ENCODE assay signal across 1 mouse cellular context in genomic region chr10:80245600-80245999, GRCm38 (mm10).
TF ChIP-seq lines count a peak whose summit lies in the region.

No protein-coding gene starts in this region.

TF ChIP-seq in CH12.LX, 34 proteins besides CTCF, POLR2A, EP300 and RAD21:
- peak; percentile 38; the same call in 1 of the 2 replicates for TF ChIP-seq MXI1 (IDR thresholded peaks at IDR 0.05; ENCODE audit: low read depth, low read length)
- TF ChIP-seq JUN (IDR thresholded peaks at IDR 0.05; ENCODE audit: insufficient read depth, low read depth, low read length) = no peak
- TF ChIP-seq USF1 (IDR thresholded peaks at IDR 0.05; ENCODE audit: low read depth, low read length) = no peak
- TF ChIP-seq MAZ (IDR thresholded peaks at IDR 0.05; ENCODE audit: low read depth, low read length) = 0 out of 2 replicates have a peak, but pooled peaks have one; percentile 52
- peak; percentile 21; the same call in 1 of the 2 replicates for TF ChIP-seq IRF4 (IDR thresholded peaks at IDR 0.05; ENCODE audit: low read depth, low read length)
- TF ChIP-seq SIN3A (IDR thresholded peaks at IDR 0.05; ENCODE audit: low read length) = peak; percentile 57
- TF ChIP-seq MAX (IDR thresholded peaks at IDR 0.05; ENCODE audit: low read length) = peak; percentile 37; the same call in 1 of the 2 replicates
- TF ChIP-seq ZC3H11A (IDR thresholded peaks at IDR 0.05; ENCODE audit: low read depth, low read length) = peak; percentile 44
- no peak for TF ChIP-seq TCF12 (IDR thresholded peaks at IDR 0.05; ENCODE audit: low read depth, low read length)
- 0 out of 2 replicates have a peak, but pooled peaks have one; percentile 63 for TF ChIP-seq E2F4 (IDR thresholded peaks at IDR 0.05; ENCODE audit: insufficient replicate concordance, low read depth, low read length)
- TF ChIP-seq SMC3 (IDR thresholded peaks at IDR 0.05; ENCODE audit: low read depth, low read length) = peak; percentile 90
- no peak for TF ChIP-seq RCOR1 (conservative IDR thresholded peaks at IDR 0.05; ENCODE audit: low read depth, low read length)
TF ChIP-seq in CH12.LX: peak in this region for 8.
